Mouse (Mus musculus) heart, embryonic 16.5 days (tissue): ENCODE data around the gene Foxn1. TPM values are rescaled to one million over a fixed set of nuclear protein-coding genes. Genes with fewer than 3 reads are reported as not detected.

Experiments
- ATAC-seq: fragments of 200-750 bp; cut with Nextera tagmentation; replicated peaks from 2 replicates; pipeline ENCODE4 v1.8.0; 2017; ENCODE audit warnings: moderate number of reproducible peaks; ENCODE audit not compliant: insufficient read depth, low FRiP score; ENCODE audit errors: extremely low read depth
- H3K27ac ChIP-seq: fragments of 300-500 bp; sonication (generic); 2 replicates; pipeline ENCODE4 v1.5.1; 2014; ENCODE audit warnings: mild to moderate bottlenecking, low read length, control low read depth, moderate library complexity
- H3K27me3 ChIP-seq: fragments of 300-500 bp; sonication (generic); 2 replicates; pipeline ENCODE4 v1.6.1; 2014; ENCODE audit warnings: low read length, mixed read lengths; ENCODE audit not compliant: control insufficient read depth, insufficient read depth
- H3K36me3 ChIP-seq: fragments of 300-500 bp; sonication (generic); 2 replicates; pipeline ENCODE4 v1.6.1; 2014; ENCODE audit not compliant: control insufficient read depth, insufficient read depth
- H3K4me1 ChIP-seq: fragments of 300-500 bp; sonication (generic); 2 replicates; pipeline ENCODE4 v1.6.1; 2014; ENCODE audit warnings: low read length, mixed read lengths; ENCODE audit not compliant: control insufficient read depth, insufficient read depth
- H3K4me2 ChIP-seq: fragments of 300-500 bp; sonication (generic); 2 replicates; pipeline ENCODE4 v1.6.1; 2014; ENCODE audit warnings: low read depth, mild to moderate bottlenecking, control low read depth, low read length
- H3K4me3 ChIP-seq: fragments of 300-500 bp; sonication (generic); 2 replicates; pipeline ENCODE4 v1.5.1; 2014; ENCODE audit warnings: mild to moderate bottlenecking, control low read depth, low read length
- H3K9ac ChIP-seq: fragments of 300-500 bp; sonication (generic); 2 replicates; pipeline ENCODE4 v1.6.1; 2014; ENCODE audit warnings: low read length, control low read depth
- H3K9me3 ChIP-seq: fragments of 300-500 bp; sonication (generic); replicated peaks from 2 replicates; pipeline ENCODE4 v1.6.1; 2016; ENCODE audit warnings: low read length; ENCODE audit not compliant: control insufficient read depth
- WGBS: fragments of 180-500 bp; shearing (Covaris S2); extraction: QIAGEN DNeasy Blood & Tissue Kit; methylation state at CpG from one replicate; pipeline ENCODE4 v1.1.7; 2014; 5-methylcytosine and 5-hydroxymethylcytosine counted together
- polyA plus RNA-seq: library from polyadenylated mRNA; unstranded; fragments of >200 nt; fragmentation: Nextera tagmentation; extraction: Ambion mirVana; gene quantifications from 2 replicates; pipeline ENCODE4 v1.2.1, GENCODE M21; 2015

Foxn1 gene
- polyA plus RNA-seq, 1 experiment from 2014 or later, result 7.9 TPM

GRCm38 (mm10) chr11:78355471-78356238, 30.7 kb downstream of the Foxn1 start:
- Histone ChIP-seq H3K4me2 (no peak overlapping the region), H3K9ac (no peak overlapping the region), H3K4me1 (no peaks in the 10 kb centered on the region), H3K27ac (no peak overlapping the region), H3K9me3 (no peaks in the 10 kb centered on the region), H3K27me3 (no peaks in the 10 kb centered on the region), H3K36me3 (no peaks in the 10 kb centered on the region), H3K4me3 (no peak overlapping the region)
- 38% methylated on average over 4 of the region's 4 CpGs for WGBS
- no peak for ATAC-seq

GRCm38 (mm10) chr11:78354905-78355304, 31.5 kb downstream of the Foxn1 start:
- Histone ChIP-seq H3K9me3 (no peaks in the 10 kb centered on the region), H3K4me3 (no peak overlapping the region), H3K27me3 (no peaks in the 10 kb centered on the region), H3K9ac (no peak overlapping the region), H3K4me1 (peaks cover 2% of the 10 kb centered on the region), H3K36me3 (no peaks in the 10 kb centered on the region), H3K4me2 (no peak overlapping the region), H3K27ac (no peak overlapping the region)
- ATAC-seq, result no peak
- 54% methylated on average over 6 of the region's 6 CpGs for WGBS

GRCm38 (mm10) chr11:78353081-78353480, 33.3 kb downstream of the Foxn1 start:
- WGBS, result 74% methylated on average over 1 of the region's 1 CpGs
- Histone ChIP-seq H3K4me2 (no peak overlapping the region), H3K4me3 (no peak overlapping the region), H3K4me1 (peaks cover 8% of the 10 kb centered on the region), H3K27me3 (no peaks in the 10 kb centered on the region), H3K9me3 (no peaks in the 10 kb centered on the region), H3K36me3 (peaks cover 9% of the 10 kb centered on the region), H3K9ac (no peak overlapping the region), H3K27ac (no peak overlapping the region)
- no peak for ATAC-seq

GRCm38 (mm10) chr11:78349441-78350358, 36.7 kb downstream of the Foxn1 start:
- H3K4me3 ChIP-seq, result no peak overlapping the region
- no peaks in the 10 kb centered on the region for H3K9me3 ChIP-seq
- no peak overlapping the region for H3K9ac ChIP-seq
- H3K36me3 ChIP-seq, result peaks cover 9% of the 10 kb centered on the region
- H3K4me1 ChIP-seq, result peaks cover 33% of the 10 kb centered on the region
- no peak for ATAC-seq
- no peak overlapping the region for H3K4me2 ChIP-seq
- 59% methylated on average over 4 of the region's 4 CpGs for whole genome bisulfite sequencing
- peak overlapping the region; percentile 9; the same call in 1 of the 2 replicates for H3K27ac ChIP-seq
- no peaks in the 10 kb centered on the region for H3K27me3 ChIP-seq

GRCm38 (mm10) chr11:78348474-78348873, 37.9 kb downstream of the Foxn1 start:
- H3K36me3 ChIP-seq, result peaks cover 9% of the 10 kb centered on the region
- H3K9ac ChIP-seq, result no peak overlapping the region
- no peak overlapping the region for H3K4me2 ChIP-seq
- H3K4me1 ChIP-seq, result peaks cover 41% of the 10 kb centered on the region
- H3K4me3 ChIP-seq, result no peak overlapping the region
- H3K27me3 ChIP-seq, result no peaks in the 10 kb centered on the region
- no peak for ATAC-seq
- no peak overlapping the region for H3K27ac ChIP-seq
- WGBS, result 65% methylated on average over 7 of the region's 7 CpGs
- H3K9me3 ChIP-seq, result no peaks in the 10 kb centered on the region

GRCm38 (mm10) chr11:78347908-78348307, 38.5 kb downstream of the Foxn1 start:
- H3K4me1 ChIP-seq, result peaks cover 41% of the 10 kb centered on the region

GRCm38 (mm10) chr11:78347070-78347754, 39.1 kb downstream of the Foxn1 start:
- Histone ChIP-seq H3K4me2 (no peak overlapping the region), H3K36me3 (peaks cover 9% of the 10 kb centered on the region), H3K9me3 (no peaks in the 10 kb centered on the region), H3K27ac (no peak overlapping the region), H3K4me1 (peaks cover 43% of the 10 kb centered on the region), H3K4me3 (no peak overlapping the region), H3K9ac (no peak overlapping the region), H3K27me3 (no peaks in the 10 kb centered on the region)
- WGBS, result 91% methylated on average over 10 of the region's 10 CpGs
- no peak for ATAC-seq

More at GRCm38 (mm10) chr11:78347908-78348307, 38.5 kb downstream of the Foxn1 start:
- Histone ChIP-seq H3K4me3 (no peak overlapping the region), H3K4me2 (no peak overlapping the region), H3K27me3 (no peaks in the 10 kb centered on the region), H3K9me3 (no peaks in the 10 kb centered on the region), H3K27ac (no peak overlapping the region), H3K36me3 (peaks cover 9% of the 10 kb centered on the region), H3K9ac (no peak overlapping the region)
- no peak for ATAC-seq
- WGBS, result 76% methylated on average over 9 of the region's 9 CpGs

GRCm38 (mm10) chr11:78346326-78347069, 39.9 kb downstream of the Foxn1 start:
- 75% methylated on average over 6 of the region's 6 CpGs for WGBS
- Histone ChIP-seq H3K9ac (peak overlapping the region; percentile 11; the same call in 1 of the 2 replicates), H3K4me2 (no peak overlapping the region), H3K27ac (peak overlapping the region; percentile 35; the same call in 1 of the 2 replicates), H3K4me1 (peaks cover 43% of the 10 kb centered on the region), H3K36me3 (peaks cover 9% of the 10 kb centered on the region), H3K4me3 (no peak overlapping the region), H3K27me3 (no peaks in the 10 kb centered on the region), H3K9me3 (no peaks in the 10 kb centered on the region)
- no peak for ATAC-seq
